Mouse (Mus musculus) bone marrow, adult 2 months (tissue): ENCODE data around the gene Ube2cbp.

ENCODE experiments used
- CTCF ChIP-seq: fragments of 200-500 bp; IDR thresholded peaks from 2 replicates; pipeline ENCODE4 v1.5.1; 2011; ENCODE audit warnings: low read length, control low read depth; ENCODE audit not compliant: control insufficient read depth, insufficient read depth
- POLR2A ChIP-seq: fragments of 200-500 bp; IDR thresholded peaks from 2 replicates; pipeline ENCODE4 v1.6.1; 2011; ENCODE audit warnings: low read depth, mild to moderate bottlenecking, control low read depth, low read length, borderline replicate concordance; ENCODE audit not compliant: control insufficient read depth

GRCm38 (mm10) chr9:86449581-86449980 lies 15.2 kb downstream of the Ube2cbp start:
- TF ChIP-seq CTCF (peak; percentile 96), POLR2A (no peak)
